Mouse (Mus musculus): ENCODE data around the gene Hopx. TPM values are rescaled to one million over a fixed set of nuclear protein-coding genes. Genes with fewer than 3 reads are reported as not detected.

The Hopx gene
- total and polyA plus RNA-seq, 3 experiments, result 26.8 to 43.4 TPM; not detected in 1

GRCm38 (mm10) chr5:77136684-77137224 lies 21.8 kb upstream of the Hopx start:
- no peak for TF ChIP-seq GABPA (IDR thresholded peaks at IDR 0.05; ENCODE audit: low read depth, low read length)
- no peak for TF ChIP-seq HCFC1 (IDR thresholded peaks at IDR 0.05; ENCODE audit: low read depth, low read length)
- TF ChIP-seq TCF12 (IDR thresholded peaks at IDR 0.05; ENCODE audit: low read depth, low read length), result no peak
- no peak for TF ChIP-seq SMC3 (IDR thresholded peaks at IDR 0.05; ENCODE audit: low read depth, low read length)
- no peak for TF ChIP-seq TAL1 (IDR thresholded peaks at IDR 0.05; ENCODE audit: low read length)
- no peak for TF ChIP-seq NELFE (IDR thresholded peaks at IDR 0.05; ENCODE audit: low read depth, low read length)
- no peak for TF ChIP-seq MYB (IDR thresholded peaks at IDR 0.05; ENCODE audit: low read depth, low read length)
- no peak for TF ChIP-seq RAD21 (IDR thresholded peaks at IDR 0.05; ENCODE audit: low read depth, low read length)
- TF ChIP-seq CHD2 (IDR thresholded peaks at IDR 0.05; ENCODE audit: low read length), result no peak
- TF ChIP-seq USF1 (IDR thresholded peaks at IDR 0.05; ENCODE audit: low read depth, low read length), result no peak
- TF ChIP-seq CHD1 (IDR thresholded peaks at IDR 0.05; ENCODE audit: low read depth, low read length), result no peak
- TF ChIP-seq ETS1 (IDR thresholded peaks at IDR 0.05; ENCODE audit: low read depth, low read length), result no peak
- TF ChIP-seq UBTF (IDR thresholded peaks at IDR 0.05; ENCODE audit: borderline replicate concordance, insufficient read depth, low read depth, low read length), result no peak
- no peak for TF ChIP-seq MEF2A (IDR thresholded peaks at IDR 0.05; ENCODE audit: extremely low read depth, insufficient replicate concordance, low read depth, low read length, poor library complexity, severe bottlenecking)
- TF ChIP-seq ELF1 (IDR thresholded peaks at IDR 0.05; ENCODE audit: low read depth, low read length), result no peak
- TF ChIP-seq SIN3A (IDR thresholded peaks at IDR 0.05; ENCODE audit: low read length), result no peak
- no peak for TF ChIP-seq KAT2A (conservative IDR thresholded peaks at IDR 0.05; ENCODE audit: low read depth, low read length)
- no peak for TF ChIP-seq BHLHE40 (IDR thresholded peaks at IDR 0.05; ENCODE audit: borderline replicate concordance, low read depth, low read length)
- TF ChIP-seq MAZ (IDR thresholded peaks at IDR 0.05; ENCODE audit: low read depth, low read length), result no peak
- Histone ChIP-seq H3K27me3 (ENCODE audit: control insufficient read depth in 1 of 2, insufficient read depth in 2 of 2, low read length in 2 of 2) (no peaks in the 10 kb centered on the region), H3K4me1 (ENCODE audit: control insufficient read depth in 1 of 2, insufficient read depth in 2 of 2, low read length in 2 of 2) (peaks cover 13 to 31% of the 10 kb centered on the region in 2 experiments), H3K79me2 (ENCODE audit: control insufficient read depth, insufficient read depth, low read length, poor library complexity) (no peaks in the 10 kb centered on the region; the same call in 1 of the 2 replicates), H3K9ac (ENCODE audit: control insufficient read depth, low read depth, low read length, poor library complexity, severe bottlenecking) (no peak overlapping the region), H3K4me3 (ENCODE audit: control insufficient read depth in 1 of 2, insufficient read depth in 1 of 2, low read depth in 2 of 2, low read length in 2 of 2) (no peak overlapping the region), H3K36me3 (ENCODE audit: control insufficient read depth in 1 of 2, insufficient read depth in 2 of 2, low read length in 2 of 2) (peaks cover 0 to 29% of the 10 kb centered on the region in 2 experiments; a peak in 2 of 4 replicates), H3K9me3 (replicated peaks; ENCODE audit: insufficient read depth, low read length) (no peaks in the 10 kb centered on the region), H3K27ac (ENCODE audit: control insufficient read depth, low read depth, low read length) (no peak overlapping the region)
- no peak for DNase-seq (ENCODE audit: low read depth, low spot score)

GRCm38 (mm10) chr5:77134961-77135360 lies 20.0 kb upstream of the Hopx start:
- H3K4me1 ChIP-seq (ENCODE audit: control insufficient read depth in 1 of 2, insufficient read depth in 2 of 2, low read length in 2 of 2), result peaks cover 19 to 29% of the 10 kb centered on the region in 2 experiments
- no peak overlapping the region for H3K4me3 ChIP-seq (ENCODE audit: control insufficient read depth in 1 of 2, insufficient read depth in 1 of 2, low read depth in 2 of 2, low read length in 2 of 2)
- H3K27me3 ChIP-seq (ENCODE audit: control insufficient read depth in 1 of 2, insufficient read depth in 2 of 2, low read length in 2 of 2), result no peaks in the 10 kb centered on the region
- H3K36me3 ChIP-seq (ENCODE audit: control insufficient read depth in 1 of 2, insufficient read depth in 2 of 2, low read length in 2 of 2), result peaks cover 0 to 25% of the 10 kb centered on the region in 2 experiments; a peak in 2 of 4 replicates
- TF ChIP-seq USF2 (IDR thresholded peaks at IDR 0.05; ENCODE audit: borderline replicate concordance in 1 of 2, insufficient read depth in 1 of 2, low read depth in 1 of 2, low read length in 2 of 2) (no peak), MAZ (IDR thresholded peaks at IDR 0.05; ENCODE audit: low read depth, low read length) (0 out of 2 replicates have a peak, but pooled peaks have one; percentile 3), MEF2A (IDR thresholded peaks at IDR 0.05; ENCODE audit: extremely low read depth, insufficient replicate concordance, low read depth, low read length, poor library complexity, severe bottlenecking) (no peak), SIN3A (IDR thresholded peaks at IDR 0.05; ENCODE audit: low read length) (no peak), USF1 (IDR thresholded peaks at IDR 0.05; ENCODE audit: low read depth, low read length) (no peak), CTCF (IDR thresholded peaks at IDR 0.05 in 2 of 3, conservative IDR thresholded peaks at IDR 0.05 in 1 of 3; ENCODE audit: control insufficient read depth in 1 of 3, insufficient read depth in 1 of 3, low read depth in 2 of 3, low read length in 3 of 3, poor library complexity in 1 of 3, severe bottlenecking in 1 of 3) (no peak)
- DNase-seq (ENCODE audit: low read depth, low spot score), result no peak
- H3K79me2 ChIP-seq (ENCODE audit: control insufficient read depth, insufficient read depth, low read length, poor library complexity), result no peaks in the 10 kb centered on the region
- H3K9ac ChIP-seq (ENCODE audit: control insufficient read depth, low read depth, low read length, poor library complexity, severe bottlenecking), result no peak overlapping the region
- no peak overlapping the region; the same call in 1 of the 2 replicates for H3K27ac ChIP-seq (ENCODE audit: control insufficient read depth, low read depth, low read length)
- H3K9me3 ChIP-seq (replicated peaks; ENCODE audit: insufficient read depth, low read length), result no peaks in the 10 kb centered on the region
